Mouse (Mus musculus): ENCODE measurements around the gene A730061H03Rik. TPM values are rescaled to one million over a fixed set of nuclear protein-coding genes. Genes with fewer than 3 reads are reported as not detected.

A730061H03Rik gene
- polyA plus RNA-seq, 1 experiment from 2014 or later: 3.2 TPM

GRCm38 (mm10) chr14:55520451-55521361 is 39.5 kb downstream of the A730061H03Rik start:
- Histone ChIP-seq H3K36me3 (ENCODE audit: control insufficient read depth, insufficient read depth) (no peaks in the 10 kb centered on the region), H3K4me3 (ENCODE audit: low read depth, low read length) (peak overlapping the region; percentile 47), H3K27ac (ENCODE audit: low read length) (no peak overlapping the region), H3K27me3 (ENCODE audit: control insufficient read depth, insufficient read depth, low read depth, low read length) (peaks cover 72% of the 10 kb centered on the region), H3K4me1 (ENCODE audit: control insufficient read depth, low read depth, low read length) (no peaks in the 10 kb centered on the region; the same call in 1 of the 2 replicates), H3K9ac (ENCODE audit: low read depth, low read length) (no peak overlapping the region), H3K9me3 (replicated peaks; ENCODE audit: control insufficient read depth, low read length) (no peaks in the 10 kb centered on the region), H3K4me2 (ENCODE audit: low read depth, low read length) (peak overlapping the region; percentile 56)
- 1% methylated on average over 61 of the region's 61 CpGs for WGBS (ENCODE audit: insufficient replicate concordance)
- no peak for ATAC-seq (ENCODE audit: low read depth)

DNA sequence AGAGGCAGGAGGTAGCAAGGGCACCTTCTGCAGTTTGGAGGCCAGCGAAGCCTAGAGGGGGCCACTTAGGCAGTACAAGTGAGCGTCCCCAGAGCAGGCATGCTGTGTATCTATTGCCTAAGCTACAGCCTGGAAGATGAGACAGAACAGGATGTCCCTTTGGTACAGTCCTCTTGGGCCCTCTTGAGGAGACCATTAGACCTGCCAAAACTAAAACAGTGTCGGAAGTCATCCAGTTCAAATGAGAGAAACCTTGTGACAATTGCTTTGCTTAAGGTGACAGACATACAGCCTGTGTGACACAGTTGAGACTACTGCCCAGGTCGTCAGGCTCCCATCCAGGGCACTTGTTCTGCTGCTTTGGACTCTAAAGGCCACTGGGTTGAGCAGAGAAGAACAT is 40.6 kb downstream of the A730061H03Rik start:
- peaks cover 71% of the 10 kb centered on the region for H3K27me3 ChIP-seq (ENCODE audit: control insufficient read depth, insufficient read depth, low read depth, low read length)
- H3K27ac ChIP-seq (ENCODE audit: low read length): no peak overlapping the region
- no peaks in the 10 kb centered on the region; the same call in 1 of the 2 replicates for H3K4me1 ChIP-seq (ENCODE audit: control insufficient read depth, low read depth, low read length)
- no peak overlapping the region for H3K4me3 ChIP-seq (ENCODE audit: low read depth, low read length)
- H3K36me3 ChIP-seq (ENCODE audit: control insufficient read depth, insufficient read depth): no peaks in the 10 kb centered on the region
- no peaks in the 10 kb centered on the region for H3K9me3 ChIP-seq (replicated peaks; ENCODE audit: control insufficient read depth, low read length)
- H3K9ac ChIP-seq (ENCODE audit: low read depth, low read length): no peak overlapping the region
- WGBS (ENCODE audit: insufficient replicate concordance): 49% methylated on average over 4 of the region's 4 CpGs
- no peak for ATAC-seq (ENCODE audit: low read depth)
- no peak overlapping the region for H3K4me2 ChIP-seq (ENCODE audit: low read depth, low read length)

DNA sequence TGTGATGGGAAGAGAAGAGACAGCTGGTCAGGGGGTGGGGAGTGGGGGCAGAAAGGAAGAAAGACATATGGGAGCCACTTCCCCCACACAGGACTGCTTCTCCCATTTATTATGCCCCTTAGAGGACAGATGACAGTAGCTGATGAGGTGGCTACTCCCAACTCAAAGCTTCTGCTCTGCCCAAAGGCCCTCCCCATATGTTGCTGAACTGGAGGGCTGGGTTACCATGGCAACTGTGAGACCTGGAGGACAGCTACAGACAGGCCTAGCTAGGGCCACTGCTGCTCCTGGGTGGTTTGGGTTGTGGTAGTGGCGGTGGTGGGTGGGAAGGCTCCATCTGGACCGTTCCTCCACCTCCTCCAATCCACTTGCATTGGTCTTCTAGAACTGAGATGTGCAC is 41.3 kb downstream of the A730061H03Rik start:
- no peaks in the 10 kb centered on the region for H3K36me3 ChIP-seq (ENCODE audit: control insufficient read depth, insufficient read depth)
- H3K9me3 ChIP-seq (replicated peaks; ENCODE audit: control insufficient read depth, low read length): no peaks in the 10 kb centered on the region
- H3K27me3 ChIP-seq (ENCODE audit: control insufficient read depth, insufficient read depth, low read depth, low read length): peaks cover 66% of the 10 kb centered on the region
- no peak overlapping the region for H3K4me2 ChIP-seq (ENCODE audit: low read depth, low read length)
- ATAC-seq (ENCODE audit: low read depth): no peak
- H3K4me1 ChIP-seq (ENCODE audit: control insufficient read depth, low read depth, low read length): no peaks in the 10 kb centered on the region; the same call in 1 of the 2 replicates
- WGBS (ENCODE audit: insufficient replicate concordance): 58% methylated on average over 2 of the region's 2 CpGs
- H3K27ac ChIP-seq (ENCODE audit: low read length): no peak overlapping the region
- no peak overlapping the region for H3K4me3 ChIP-seq (ENCODE audit: low read depth, low read length)
- no peak overlapping the region for H3K9ac ChIP-seq (ENCODE audit: low read depth, low read length)

GRCm38 (mm10) chr14:55515846-55516245 is 44.4 kb downstream of the A730061H03Rik start:
- Histone ChIP-seq H3K36me3 (ENCODE audit: control insufficient read depth, insufficient read depth) (no peaks in the 10 kb centered on the region), H3K4me1 (ENCODE audit: control insufficient read depth, low read depth, low read length) (no peaks in the 10 kb centered on the region; the same call in 1 of the 2 replicates), H3K4me3 (ENCODE audit: low read depth, low read length) (no peak overlapping the region), H3K9me3 (replicated peaks; ENCODE audit: control insufficient read depth, low read length) (no peaks in the 10 kb centered on the region), H3K4me2 (ENCODE audit: low read depth, low read length) (no peak overlapping the region), H3K27ac (ENCODE audit: low read length) (no peak overlapping the region), H3K9ac (ENCODE audit: low read depth, low read length) (no peak overlapping the region), H3K27me3 (ENCODE audit: control insufficient read depth, insufficient read depth, low read depth, low read length) (peaks cover 56% of the 10 kb centered on the region)
- ATAC-seq (ENCODE audit: low read depth): no peak
- 84% methylated on average over 4 of the region's 4 CpGs for WGBS (ENCODE audit: insufficient replicate concordance)

GRCm38 (mm10) chr14:55513927-55514326 is 46.3 kb downstream of the A730061H03Rik start:
- 28% methylated on average over 10 of the region's 10 CpGs for WGBS (ENCODE audit: insufficient replicate concordance)

GRCm38 (mm10) chr14:55511037-55511436 is 49.2 kb downstream of the A730061H03Rik start:
- H3K4me2 ChIP-seq (ENCODE audit: low read depth, low read length): no peak overlapping the region
- no peak overlapping the region for H3K4me3 ChIP-seq (ENCODE audit: low read depth, low read length)
- no peak overlapping the region for H3K9ac ChIP-seq (ENCODE audit: low read depth, low read length)
- H3K4me1 ChIP-seq (ENCODE audit: control insufficient read depth, low read depth, low read length): no peaks in the 10 kb centered on the region; the same call in 1 of the 2 replicates
- peaks cover 24% of the 10 kb centered on the region for H3K27me3 ChIP-seq (ENCODE audit: control insufficient read depth, insufficient read depth, low read depth, low read length)
- WGBS (ENCODE audit: insufficient replicate concordance): 36% methylated on average over 7 of the region's 7 CpGs
- H3K9me3 ChIP-seq (replicated peaks; ENCODE audit: control insufficient read depth, low read length): no peaks in the 10 kb centered on the region
- no peak for ATAC-seq (ENCODE audit: low read depth)
- no peak overlapping the region for H3K27ac ChIP-seq (ENCODE audit: low read length)
- no peaks in the 10 kb centered on the region for H3K36me3 ChIP-seq (ENCODE audit: control insufficient read depth, insufficient read depth)

More at GRCm38 (mm10) chr14:55513927-55514326, 46.3 kb downstream of the A730061H03Rik start:
- H3K4me2 ChIP-seq (ENCODE audit: low read depth, low read length): no peak overlapping the region
- ATAC-seq (ENCODE audit: low read depth): peak; percentile 41; the same call in 1 of the 2 replicates
- no peak overlapping the region for H3K27ac ChIP-seq (ENCODE audit: low read length)
- no peak overlapping the region for H3K4me3 ChIP-seq (ENCODE audit: low read depth, low read length)
- H3K9ac ChIP-seq (ENCODE audit: low read depth, low read length): no peak overlapping the region
- H3K4me1 ChIP-seq (ENCODE audit: control insufficient read depth, low read depth, low read length): no peaks in the 10 kb centered on the region; the same call in 1 of the 2 replicates
- peaks cover 45% of the 10 kb centered on the region for H3K27me3 ChIP-seq (ENCODE audit: control insufficient read depth, insufficient read depth, low read depth, low read length)
- H3K36me3 ChIP-seq (ENCODE audit: control insufficient read depth, insufficient read depth): no peaks in the 10 kb centered on the region
- H3K9me3 ChIP-seq (replicated peaks; ENCODE audit: control insufficient read depth, low read length): no peaks in the 10 kb centered on the region

- 52% methylated on average over 21 of the region's 22 CpGs for whole genome bisulfite sequencing (ENCODE audit: insufficient replicate concordance)
- no peaks in the 10 kb centered on the region for H3K36me3 ChIP-seq (ENCODE audit: control insufficient read depth, insufficient read depth)
- H3K27ac ChIP-seq (ENCODE audit: low read length): no peak within 1 kb of the TSS
- peaks cover 22% of the 10 kb centered on the region for H3K27me3 ChIP-seq (ENCODE audit: control insufficient read depth, insufficient read depth, low read depth, low read length)
- no peaks in the 10 kb centered on the region; the same call in 1 of the 2 replicates for H3K4me1 ChIP-seq (ENCODE audit: control insufficient read depth, low read depth, low read length)
- no peak within 1 kb of the TSS for H3K4me2 ChIP-seq (ENCODE audit: low read depth, low read length)
- H3K9me3 ChIP-seq (replicated peaks; ENCODE audit: control insufficient read depth, low read length): no peaks in the 10 kb centered on the region
- H3K4me3 ChIP-seq (ENCODE audit: low read depth, low read length): no peak within 1 kb of the TSS
- ATAC-seq (ENCODE audit: low read depth): no peak
- H3K9ac ChIP-seq (ENCODE audit: low read depth, low read length): no peak within 1 kb of the TSS
Measured at GRCm38 (mm10) chr14:55510125-55510731, 50.0 kb downstream of the A730061H03Rik start, which contains the start of gene Cpne6. Cpne6 (plus strand) TSS chr14:55510445.

Measured in liver, embryonic 16.5 days (tissue).